Mouse (Mus musculus) intestine, embryonic 15.5 days (tissue): Measurements from ENCODE around the gene Stk4. TPM values are rescaled to one million over a fixed set of nuclear protein-coding genes. Genes with fewer than 3 reads are reported as not detected.
A peak's percentile ranks its signal among the peaks of the same experiment; 100 is the strongest.

Experiments
- ATAC-seq: fragments of 200-750 bp; cut with Nextera tagmentation; 2 replicates; pipeline ENCODE4 v1.8.0; 2017; ENCODE audit warnings: moderate TSS enrichment, moderate library complexity
- H3K27ac ChIP-seq: fragments of 300-500 bp; sonication (generic); 2 replicates; pipeline ENCODE4 v1.5.1; 2015; ENCODE audit warnings: mild to moderate bottlenecking, inconsistent platforms
- H3K27me3 ChIP-seq: fragments of 300-500 bp; sonication (generic); replicated peaks from 2 replicates; pipeline ENCODE4 v1.6.1; 2015; ENCODE audit warnings: inconsistent platforms
- H3K36me3 ChIP-seq: fragments of 300-500 bp; sonication (generic); 2 replicates; pipeline ENCODE4 v1.6.1; 2015; ENCODE audit warnings: inconsistent platforms
- H3K4me1 ChIP-seq: fragments of 300-500 bp; sonication (generic); replicated peaks from 2 replicates; pipeline ENCODE4 v1.6.1; 2015; ENCODE audit warnings: inconsistent platforms
- H3K4me2 ChIP-seq: fragments of 300-500 bp; sonication (generic); replicated peaks from 2 replicates; pipeline ENCODE4 v1.6.1; 2015; ENCODE audit warnings: mild to moderate bottlenecking, inconsistent platforms
- H3K4me3 ChIP-seq: fragments of 300-500 bp; sonication (generic); replicated peaks from 2 replicates; pipeline ENCODE4 v1.5.1; 2015; ENCODE audit warnings: inconsistent platforms
- H3K9ac ChIP-seq: fragments of 300-500 bp; sonication (generic); 2 replicates; pipeline ENCODE4 v1.6.1; 2015; ENCODE audit warnings: inconsistent platforms
- H3K9me3 ChIP-seq: fragments of 300-500 bp; sonication (generic); 2 replicates; pipeline ENCODE4 v1.6.1; 2016; ENCODE audit warnings: inconsistent platforms
- WGBS: fragments of 180-500 bp; shearing (Covaris S2); methylation state at CpG from one replicate; pipeline ENCODE4 v1.1.7; 2015; 5-methylcytosine and 5-hydroxymethylcytosine counted together
- polyA plus RNA-seq: library from polyadenylated mRNA; unstranded; fragments of >200 nt; fragmentation: Nextera tagmentation; extraction: Ambion mirVana; gene quantifications from 2 replicates; pipeline ENCODE4 v1.2.1, GENCODE M21; 2015

The Stk4 gene
- polyA plus RNA-seq, 1 experiment from 2014 or later = 19.9 TPM

GRCm38 (mm10) chr2:164083609-164084341, 13.7 kb downstream of the Stk4 start:
- WGBS = 83% methylated on average over 19 of the region's 19 CpGs

GRCm38 (mm10) chr2:164084342-164084700, 14.2 kb downstream of the Stk4 start:
- Histone ChIP-seq H3K36me3 (peaks cover 24% of the 10 kb centered on the region), H3K27me3 (no peaks in the 10 kb centered on the region), H3K4me3 (no peak overlapping the region), H3K9ac (no peak overlapping the region), H3K27ac (no peak overlapping the region), H3K9me3 (no peaks in the 10 kb centered on the region), H3K4me1 (no peaks in the 10 kb centered on the region), H3K4me2 (no peak overlapping the region)
- 77% methylated on average over 7 of the region's 7 CpGs for WGBS
- no peak for ATAC-seq

More at GRCm38 (mm10) chr2:164083609-164084341, 13.7 kb downstream of the Stk4 start:
- Histone ChIP-seq H3K27me3 (no peaks in the 10 kb centered on the region), H3K4me1 (no peaks in the 10 kb centered on the region), H3K36me3 (peaks cover 19% of the 10 kb centered on the region), H3K9ac (no peak overlapping the region), H3K9me3 (no peaks in the 10 kb centered on the region), H3K4me2 (no peak overlapping the region), H3K4me3 (no peak overlapping the region), H3K27ac (no peak overlapping the region)
- ATAC-seq = no peak

- WGBS = 91% methylated on average over 6 of the region's 6 CpGs
Observed at GRCm38 (mm10) chr2:164087416-164088017, 17.4 kb downstream of the Stk4 start.

GRCm38 (mm10) chr2:164089508-164089907, 19.4 kb downstream of the Stk4 start:
- ATAC-seq = no peak
- Histone ChIP-seq H3K27me3 (no peaks in the 10 kb centered on the region), H3K4me3 (no peak overlapping the region), H3K9me3 (no peaks in the 10 kb centered on the region), H3K4me1 (no peaks in the 10 kb centered on the region), H3K27ac (no peak overlapping the region), H3K4me2 (no peak overlapping the region), H3K36me3 (peaks cover 12% of the 10 kb centered on the region; the same call in 1 of the 2 replicates), H3K9ac (no peak overlapping the region)
- WGBS = 90% methylated on average over 4 of the region's 4 CpGs

More at GRCm38 (mm10) chr2:164087416-164088017, 17.4 kb downstream of the Stk4 start:
- Histone ChIP-seq H3K36me3 (peaks cover 12% of the 10 kb centered on the region), H3K4me1 (no peaks in the 10 kb centered on the region), H3K27me3 (no peaks in the 10 kb centered on the region), H3K9ac (no peak overlapping the region), H3K27ac (no peak overlapping the region), H3K4me2 (no peak overlapping the region), H3K9me3 (no peaks in the 10 kb centered on the region), H3K4me3 (no peak overlapping the region)
- ATAC-seq = no peak

GRCm38 (mm10) chr2:164094152-164094551, 24.0 kb downstream of the Stk4 start:
- Histone ChIP-seq H3K4me1 (no peaks in the 10 kb centered on the region), H3K36me3 (peaks cover 8% of the 10 kb centered on the region; the same call in 1 of the 2 replicates), H3K9me3 (no peaks in the 10 kb centered on the region), H3K9ac (no peak overlapping the region), H3K4me2 (no peak overlapping the region), H3K27ac (no peak overlapping the region), H3K4me3 (no peak overlapping the region), H3K27me3 (no peaks in the 10 kb centered on the region)
- no peak for ATAC-seq
- WGBS = 78% methylated on average over 7 of the region's 7 CpGs

- peaks cover 8% of the 10 kb centered on the region for H3K36me3 ChIP-seq
- no peak overlapping the region for H3K4me2 ChIP-seq
- H3K4me1 ChIP-seq = no peaks in the 10 kb centered on the region
- no peak overlapping the region for H3K4me3 ChIP-seq
- no peak overlapping the region for H3K27ac ChIP-seq
- no peaks in the 10 kb centered on the region for H3K27me3 ChIP-seq
- 92% methylated on average over 11 of the region's 11 CpGs for WGBS
- no peaks in the 10 kb centered on the region for H3K9me3 ChIP-seq
- no peak for ATAC-seq
- no peak overlapping the region for H3K9ac ChIP-seq
Observed at GRCm38 (mm10) chr2:164098603-164099250, 28.6 kb downstream of the Stk4 start.

GRCm38 (mm10) chr2:164101936-164102335, 31.8 kb downstream of the Stk4 start:
- 74% methylated on average over 1 of the region's 1 CpGs for WGBS
- ATAC-seq = no peak
- Histone ChIP-seq H3K9me3 (no peaks in the 10 kb centered on the region), H3K27ac (no peak overlapping the region), H3K9ac (no peak overlapping the region), H3K4me1 (no peaks in the 10 kb centered on the region), H3K4me2 (no peak overlapping the region), H3K4me3 (no peak overlapping the region), H3K36me3 (peaks cover 8% of the 10 kb centered on the region), H3K27me3 (no peaks in the 10 kb centered on the region)

GRCm38 (mm10) chr2:164102366-164102765, 32.2 kb downstream of the Stk4 start:
- Histone ChIP-seq H3K4me1 (peaks cover 3% of the 10 kb centered on the region; the same call in 1 of the 2 replicates), H3K36me3 (peaks cover 8% of the 10 kb centered on the region), H3K4me2 (no peak overlapping the region), H3K4me3 (no peak overlapping the region), H3K9ac (no peak overlapping the region), H3K27ac (no peak overlapping the region), H3K27me3 (no peaks in the 10 kb centered on the region), H3K9me3 (no peaks in the 10 kb centered on the region)
- ATAC-seq = no peak
- WGBS = 86% methylated on average over 3 of the region's 3 CpGs

GRCm38 (mm10) chr2:164103501-164103900, 33.4 kb downstream of the Stk4 start:
- H3K4me3 ChIP-seq = no peak overlapping the region
- no peak overlapping the region for H3K27ac ChIP-seq
- 24% methylated on average over 4 of the region's 4 CpGs for WGBS
- H3K9me3 ChIP-seq = no peaks in the 10 kb centered on the region
- H3K27me3 ChIP-seq = no peaks in the 10 kb centered on the region
- peaks cover 3% of the 10 kb centered on the region for H3K4me1 ChIP-seq
- H3K4me2 ChIP-seq = no peak overlapping the region
- H3K9ac ChIP-seq = no peak overlapping the region
- peaks cover 8% of the 10 kb centered on the region for H3K36me3 ChIP-seq
- ATAC-seq = 0 out of 2 replicates have a peak, but pooled peaks have one; percentile 28

GRCm38 (mm10) chr2:164106287-164107035, 36.3 kb downstream of the Stk4 start:
- Histone ChIP-seq H3K27me3 (no peaks in the 10 kb centered on the region), H3K9ac (no peak overlapping the region), H3K4me2 (no peak overlapping the region), H3K9me3 (no peaks in the 10 kb centered on the region), H3K36me3 (no peaks in the 10 kb centered on the region; the same call in none of the 2 replicates), H3K4me1 (peaks cover 3% of the 10 kb centered on the region), H3K4me3 (no peak overlapping the region), H3K27ac (no peak overlapping the region)
- 87% methylated on average over 14 of the region's 14 CpGs for whole genome bisulfite sequencing
- ATAC-seq = no peak

- ATAC-seq = no peak
- Histone ChIP-seq H3K4me3 (no peak overlapping the region), H3K36me3 (no peaks in the 10 kb centered on the region; the same call in 1 of the 2 replicates), H3K27me3 (no peaks in the 10 kb centered on the region), H3K27ac (no peak overlapping the region), H3K4me1 (peaks cover 3% of the 10 kb centered on the region), H3K4me2 (no peak overlapping the region), H3K9me3 (no peaks in the 10 kb centered on the region), H3K9ac (no peak overlapping the region)
- 64% methylated on average over 16 of the region's 16 CpGs for whole genome bisulfite sequencing
Observed at GRCm38 (mm10) chr2:164107125-164107874, 37.2 kb downstream of the Stk4 start.
